Mouse (Mus musculus) T-helper 2 cell (primary cell): ENCODE results near the gene Shkbp1.

ENCODE experiments used
- in situ Hi-C: fragments of 300-600 bp; cut with MboI, MseI; formaldehyde crosslinking; loops from one replicate; pipeline ENCODE4 v1.15.1; 2025; ENCODE audit warnings: high pct_unique_total_duplicates

Shkbp1 gene

GRCm38 (mm10) chr7:27334405-27334911, 21.4 kb downstream of the Shkbp1 start:
- in situ Hi-C loops = loop anchor here (10.0 to 25.0 kb wide), 3 partner anchors 60 to 1947 kb away; partner anchors contain the start of genes Hipk4 and Lipe

GRCm38 (mm10) chr7:27333316-27333941, 22.4 kb downstream of the Shkbp1 start:
- in situ Hi-C loops = loop anchor here (10.0 to 25.0 kb wide), 3 partner anchors 61 to 1946 kb away; partner anchors contain the start of genes Hipk4 and Lipe

GRCm38 (mm10) chr7:27332353-27333199, 23.2 kb downstream of the Shkbp1 start:
- in situ Hi-C loops = loop anchor here (10.0 to 25.0 kb wide), 3 partner anchors 62 to 1945 kb away; partner anchors contain the start of genes Hipk4 and Lipe

- in situ Hi-C loops = loop anchor here (10.0 to 25.0 kb wide), 3 partner anchors 63 to 1945 kb away; partner anchors contain the start of genes Hipk4 and Lipe
Measured at GRCm38 (mm10) chr7:27331854-27332253, 24.0 kb downstream of the Shkbp1 start.

GRCm38 (mm10) chr7:27331541-27331851, 24.3 kb downstream of the Shkbp1 start:
- in situ Hi-C loops = loop anchor here (10.0 to 25.0 kb wide), 3 partner anchors 63 to 1944 kb away; partner anchors contain the start of genes Hipk4 and Lipe

- in situ Hi-C loops = loop anchor here (10.0 to 25.0 kb wide), 3 partner anchors 64 to 1944 kb away; partner anchors contain the start of genes Hipk4 and Lipe
Measured at GRCm38 (mm10) chr7:27330709-27331540, 24.9 kb downstream of the Shkbp1 start.

GRCm38 (mm10) chr7:27329981-27330380, 25.8 kb downstream of the Shkbp1 start:
- in situ Hi-C loops = loop anchor here (10.0 to 25.0 kb wide), 3 partner anchors 65 to 1943 kb away; partner anchors contain the start of genes Hipk4 and Lipe

- in situ Hi-C loops = loop anchor here (25.0 kb wide), 1 partner anchor 1942 kb away; the partner anchor contains the start of gene Lipe
Measured at GRCm38 (mm10) chr7:27329326-27329947, 26.4 kb downstream of the Shkbp1 start.

GRCm38 (mm10) chr7:27328648-27329047, 27.2 kb downstream of the Shkbp1 start:
- in situ Hi-C loops = loop anchor here (25.0 kb wide), 1 partner anchor 1941 kb away; the partner anchor contains the start of gene Lipe

- in situ Hi-C loops = loop anchor here (25.0 kb wide), 1 partner anchor 1941 kb away; the partner anchor contains the start of gene Lipe
Measured at GRCm38 (mm10) chr7:27328161-27328560, 27.7 kb downstream of the Shkbp1 start.

GRCm38 (mm10) chr7:27327500-27327899, 28.3 kb downstream of the Shkbp1 start:
- in situ Hi-C loops = loop anchor here (25.0 kb wide), 1 partner anchor 1940 kb away; the partner anchor contains the start of gene Lipe

GRCm38 (mm10) chr7:27326101-27326880, 29.5 kb downstream of the Shkbp1 start:
- in situ Hi-C loops = loop anchor here (25.0 kb wide), 1 partner anchor 1939 kb away; the partner anchor contains the start of gene Lipe

GRCm38 (mm10) chr7:27325697-27326096, 30.1 kb downstream of the Shkbp1 start:
- in situ Hi-C loops = loop anchor here (25.0 kb wide), 1 partner anchor 1938 kb away; the partner anchor contains the start of gene Lipe

GRCm38 (mm10) chr7:27324928-27325327, 30.9 kb downstream of the Shkbp1 start:
- in situ Hi-C loops = loop anchor here (25.0 kb wide), 1 partner anchor 1938 kb away; the partner anchor contains the start of gene Lipe

GRCm38 (mm10) chr7:27324161-27324560, 31.7 kb downstream of the Shkbp1 start:
- in situ Hi-C loops = no loop called here

- in situ Hi-C loops = no loop called here
Measured at GRCm38 (mm10) chr7:27323001-27323400, 32.8 kb downstream of the Shkbp1 start.

- in situ Hi-C loops = no loop called here
Measured at GRCm38 (mm10) chr7:27322291-27322690, 33.5 kb downstream of the Shkbp1 start.

GRCm38 (mm10) chr7:27319411-27319810, 36.4 kb downstream of the Shkbp1 start:
- in situ Hi-C loops = no loop called here

GRCm38 (mm10) chr7:27315958-27316357, 39.9 kb downstream of the Shkbp1 start:
- in situ Hi-C loops = no loop called here
